Mouse (Mus musculus): ENCODE results near the gene Tmprss9. TPM values are rescaled to one million over a fixed set of nuclear protein-coding genes. Genes with fewer than 3 reads are reported as not detected.

Tmprss9 gene
- polyA plus RNA-seq, 1 experiment from 2014 or later, result not detected

MicroRNA genes within 50 kb of the gene (microRNA counts, 519-probe panel; counts per million panel counts)
- microRNA mmu-miR-1982, result not detected

Small RNAs within 50 kb of the gene (microRNA-seq; reads per million reads assigned to microRNA genes)
- gene Mir1982, result 3.8 reads per million, percentile 11 among the genes with 10 or more reads in this experiment

Other genes with a start within 250 kb of the Tmprss9 start
- gene Csnk1g2, start 249.0 kb upstream of the Tmprss9 start, polyA plus RNA-seq (2015; fragmentation: Nextera tagmentation; extraction: Ambion mirVana), result 49.7 and 60.4 TPM in 2 replicates
- 14.4 and 15.9 TPM in 2 replicates for gene Btbd2, start 214.8 kb upstream of the Tmprss9 start, polyA plus RNA-seq (2015; fragmentation: Nextera tagmentation; extraction: Ambion mirVana)
- gene Mknk2, start 193.7 kb upstream of the Tmprss9 start, polyA plus RNA-seq (2015; fragmentation: Nextera tagmentation; extraction: Ambion mirVana), result 74.9 and 84.6 TPM in 2 replicates
- 28.0 and 31.6 TPM in 2 replicates for gene Mob3a, start 169.9 kb upstream of the Tmprss9 start, polyA plus RNA-seq (2015; fragmentation: Nextera tagmentation; extraction: Ambion mirVana)
- gene Izumo4, start 169.7 kb upstream of the Tmprss9 start, polyA plus RNA-seq (2015; fragmentation: Nextera tagmentation; extraction: Ambion mirVana), result 7.1 and 8.1 TPM in 2 replicates
- 20.2 and 21.8 TPM in 2 replicates for gene Ap3d1, start 129.6 kb upstream of the Tmprss9 start, polyA plus RNA-seq (2015; fragmentation: Nextera tagmentation; extraction: Ambion mirVana)
- 8.1 and 9.3 TPM in 2 replicates for gene Dot1l, start 116.6 kb upstream of the Tmprss9 start, polyA plus RNA-seq (2015; fragmentation: Nextera tagmentation; extraction: Ambion mirVana)
- gene Sf3a2, start 73.7 kb upstream of the Tmprss9 start, polyA plus RNA-seq (2015; fragmentation: Nextera tagmentation; extraction: Ambion mirVana), result 31.3 and 32.8 TPM in 2 replicates
- 73.6 and 83.0 TPM in 2 replicates for gene Plekhj1, start 73.2 kb upstream of the Tmprss9 start, polyA plus RNA-seq (2015; fragmentation: Nextera tagmentation; extraction: Ambion mirVana)
- gene Amh, start 66.6 kb upstream of the Tmprss9 start, polyA plus RNA-seq (2015; fragmentation: Nextera tagmentation; extraction: Ambion mirVana), result 0.10 and 0.12 TPM in 2 replicates
- gene Jsrp1, start 58.4 kb upstream of the Tmprss9 start, polyA plus RNA-seq (2015; fragmentation: Nextera tagmentation; extraction: Ambion mirVana), result 0.97 and 1.3 TPM in 2 replicates
- gene Oaz1, start 45.2 kb upstream of the Tmprss9 start, polyA plus RNA-seq (2015; fragmentation: Nextera tagmentation; extraction: Ambion mirVana), result 1,470 and 1,719 TPM in 2 replicates
- gene Lingo3, start 27.8 kb upstream of the Tmprss9 start, polyA plus RNA-seq (2015; fragmentation: Nextera tagmentation; extraction: Ambion mirVana), result not detected in 2 replicates
- 115 TPM in 2 replicates for gene Lsm7, start 16.6 kb upstream of the Tmprss9 start, polyA plus RNA-seq (2015; fragmentation: Nextera tagmentation; extraction: Ambion mirVana)
- 63.9 and 69.6 TPM in 2 replicates for gene Sppl2b, start 16.6 kb upstream of the Tmprss9 start, polyA plus RNA-seq (2015; fragmentation: Nextera tagmentation; extraction: Ambion mirVana)
- 163 and 165 TPM in 2 replicates for gene Timm13, start 29.1 kb downstream of the Tmprss9 start, polyA plus RNA-seq (2015; fragmentation: Nextera tagmentation; extraction: Ambion mirVana)
- gene Lmnb2, start 46.4 kb downstream of the Tmprss9 start, polyA plus RNA-seq (2015; fragmentation: Nextera tagmentation; extraction: Ambion mirVana), result 11.0 and 12.4 TPM in 2 replicates
- 3.8 and 4.0 TPM in 2 replicates for gene Gadd45b, start 58.2 kb downstream of the Tmprss9 start, polyA plus RNA-seq (2015; fragmentation: Nextera tagmentation; extraction: Ambion mirVana)
- 0.36 and 0.41 TPM in 2 replicates for gene Gng7, start 143.1 kb downstream of the Tmprss9 start, polyA plus RNA-seq (2015; fragmentation: Nextera tagmentation; extraction: Ambion mirVana)
- 0.07 TPM in 1 of 2 replicates, not detected in the other for gene Diras1, start 153.8 kb downstream of the Tmprss9 start, polyA plus RNA-seq (2015; fragmentation: Nextera tagmentation; extraction: Ambion mirVana)
- 5.6 and 6.5 TPM in 2 replicates for gene Slc39a3, start 165.6 kb downstream of the Tmprss9 start, polyA plus RNA-seq (2015; fragmentation: Nextera tagmentation; extraction: Ambion mirVana)
- gene Sgta, start 188.3 kb downstream of the Tmprss9 start, polyA plus RNA-seq (2015; fragmentation: Nextera tagmentation; extraction: Ambion mirVana), result 57.0 and 62.9 TPM in 2 replicates
- 19.4 and 21.1 TPM in 2 replicates for gene Thop1, start 198.2 kb downstream of the Tmprss9 start, polyA plus RNA-seq (2015; fragmentation: Nextera tagmentation; extraction: Ambion mirVana)
- 32.9 and 36.3 TPM in 2 replicates for gene Creb3l3, start 227.0 kb downstream of the Tmprss9 start, polyA plus RNA-seq (2015; fragmentation: Nextera tagmentation; extraction: Ambion mirVana)
- gene Map2k2, start 234.1 kb downstream of the Tmprss9 start, polyA plus RNA-seq (2015; fragmentation: Nextera tagmentation; extraction: Ambion mirVana), result 111 and 117 TPM in 2 replicates